21 mouse cellular contexts compared by ENCODE assay signal in the genomic region with DNA sequence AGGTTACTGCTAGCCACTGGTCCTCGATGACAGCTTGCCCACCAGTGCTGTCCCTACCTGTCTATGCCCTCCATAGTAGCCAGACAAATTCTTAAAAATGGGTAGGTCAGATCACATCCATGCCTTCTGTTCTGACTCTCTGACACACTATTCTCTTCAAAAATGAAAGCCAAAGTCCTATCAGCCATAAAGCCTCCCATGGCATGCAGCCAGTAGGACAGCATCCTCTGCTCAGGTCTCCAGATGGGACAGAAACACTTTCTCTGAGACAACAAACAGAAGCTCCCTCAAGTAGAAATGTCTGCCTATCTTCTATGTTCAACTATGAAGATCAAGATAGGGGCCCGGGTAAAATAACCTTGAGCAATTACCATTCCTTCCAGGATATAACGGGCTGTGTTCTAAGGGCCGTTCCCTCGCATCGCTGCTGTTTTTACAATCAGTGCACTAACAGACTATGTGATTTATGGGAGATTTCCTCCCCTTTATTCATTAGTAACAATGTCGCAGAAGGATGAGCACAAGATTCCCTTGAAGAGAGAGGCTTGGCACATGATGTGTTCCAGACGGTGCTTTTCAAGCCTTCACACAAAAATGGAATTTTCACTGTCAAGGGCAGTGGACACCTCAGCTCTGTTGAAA. TPM values are rescaled to one million over a fixed set of nuclear protein-coding genes. Genes with fewer than 3 reads are reported as not detected.
A peak's percentile ranks its signal among the peaks of the same experiment; 100 is the strongest.
DNase-seq lines count a peak whose midpoint lies in the region; ATAC-seq lines count a peak whose summit lies in the region.
"Had no signal": no experiment of that assay in that cellular context is flagged by ENCODE, and none has a peak within 500 bp of the region (broad histone marks: within the 10 kb centered on the region; RNA-seq: fewer than 3 reads in every experiment).

No protein-coding gene starts in this region.

- no peaks in the 10 kb centered on the region for H3K27me3 ChIP-seq in kidney, embryonic 15.5 days
- no peaks in the 10 kb centered on the region for H3K27me3 ChIP-seq in forebrain, embryonic 14.5 days (replicated peaks; ENCODE audit: control insufficient read depth, insufficient read depth, low read length)
- H3K27me3 ChIP-seq: embryonic facial prominence, embryonic 13.5 days; hindbrain, embryonic 15.5 days; liver, embryonic 12.5 days; neural tube, embryonic 13.5 days had no signal

- H3K27ac ChIP-seq in kidney, embryonic 15.5 days = peak overlapping the region; percentile 13; the same call in 1 of the 2 replicates
- H3K27ac ChIP-seq in forebrain, embryonic 14.5 days (ENCODE audit: low read depth, low read length) = no peak overlapping the region
- H3K27ac ChIP-seq: embryonic facial prominence, embryonic 13.5 days; hindbrain, embryonic 15.5 days; liver, embryonic 12.5 days; macrophage; neural tube, embryonic 13.5 days; stomach, postnatal 0 days had no signal

- H3K9ac ChIP-seq in kidney, embryonic 15.5 days = no peak overlapping the region
- H3K9ac ChIP-seq in forebrain, embryonic 14.5 days (ENCODE audit: low read length) = no peak overlapping the region
- H3K9ac ChIP-seq: embryonic facial prominence, embryonic 13.5 days; hindbrain, embryonic 15.5 days; liver, embryonic 12.5 days; lung, embryonic 14.5 days; neural tube, embryonic 13.5 days had no signal

- 20% methylated on average over 8 of the region's 8 CpGs for WGBS in kidney, embryonic 15.5 days
- 81% methylated on average over 8 of the region's 8 CpGs for WGBS in forebrain, embryonic 14.5 days

- no peak overlapping the region for H3K4me2 ChIP-seq in kidney, embryonic 15.5 days
- no peak overlapping the region for H3K4me2 ChIP-seq in forebrain, embryonic 14.5 days (ENCODE audit: low read length)
- H3K4me2 ChIP-seq: embryonic facial prominence, embryonic 13.5 days; hindbrain, embryonic 15.5 days; liver, embryonic 12.5 days; lung, embryonic 14.5 days; midbrain, embryonic 11.5 days; neural tube, embryonic 13.5 days had no signal

- H3K36me3 ChIP-seq in kidney, embryonic 15.5 days = no peaks in the 10 kb centered on the region
- H3K36me3 ChIP-seq in forebrain, embryonic 14.5 days (ENCODE audit: control insufficient read depth, insufficient read depth, low read length) = no peaks in the 10 kb centered on the region
- H3K36me3 ChIP-seq: embryonic facial prominence, embryonic 13.5 days; hindbrain, embryonic 15.5 days; liver, embryonic 12.5 days; neural tube, embryonic 13.5 days had no signal

- H3K4me1 ChIP-seq in kidney, embryonic 15.5 days = 0 out of 2 replicates have a peak, but pooled peaks cover 7% of the 10 kb centered on the region
- no peaks in the 10 kb centered on the region for H3K4me1 ChIP-seq in forebrain, embryonic 14.5 days (ENCODE audit: control insufficient read depth, insufficient read depth, low read length)
- H3K4me1 ChIP-seq: liver, embryonic 12.5 days had no signal

- no peaks in the 10 kb centered on the region for H3K9me3 ChIP-seq in kidney, embryonic 15.5 days (replicated peaks)
- H3K9me3 ChIP-seq in forebrain, embryonic 14.5 days (replicated peaks; ENCODE audit: control insufficient read depth, low read length) = no peaks in the 10 kb centered on the region
- H3K9me3 ChIP-seq: embryonic facial prominence, embryonic 13.5 days; hindbrain, embryonic 15.5 days; liver, embryonic 12.5 days; neural tube, embryonic 13.5 days had no signal

- no peak for DNase-seq in kidney, adult 9 months
- DNase-seq in Muller cell, postnatal 12 days (ENCODE audit: inconsistent ontology term) = peak; percentile 25
- peak; percentile 56 for DNase-seq in cerebellum, adult 11 months
- peak; percentile 63 to 68 for DNase-seq in cerebellum, postnatal 14 days
- DNase-seq in forebrain, embryonic 14.5 days (ENCODE audit: low spot score) = no peak
- DNase-seq: adrenal gland, postnatal 25 days; gastrocnemius, postnatal 10 days; layer of hippocampus, postnatal 36 days; lung, embryonic 14.5 days; right cerebral cortex, postnatal 25 days; thymus, postnatal 36 days had no signal

- ATAC-seq in kidney, embryonic 15.5 days (replicated peaks; ENCODE audit: low FRiP score) = peak; percentile 81
- ATAC-seq in forebrain, embryonic 14.5 days = no peak
- ATAC-seq in granulocyte monocyte progenitor cell, adult 5-6 weeks (replicated peaks; ENCODE audit: poor library complexity, severe bottlenecking) = no peak
- ATAC-seq: liver, embryonic 12.5 days had no signal

- no peak overlapping the region for H3K4me3 ChIP-seq in kidney, embryonic 15.5 days (replicated peaks)
- no peak overlapping the region for H3K4me3 ChIP-seq in forebrain, embryonic 14.5 days (ENCODE audit: low read depth, low read length)
- H3K4me3 ChIP-seq: embryonic facial prominence, embryonic 13.5 days; hindbrain, embryonic 15.5 days; liver, embryonic 12.5 days; neural tube, embryonic 13.5 days had no signal

RNA-seq across cellular contexts. Expression of a gene that starts 49.3 kb away (rescaled TPM):
- 6.7 and 6.9 TPM in 2 replicates for polyA plus RNA-seq in kidney, embryonic 15.5 days (2015; fragmentation: Nextera tagmentation; extraction: Ambion mirVana)
- polyA plus RNA-seq in forebrain, embryonic 14.5 days (2014; fragmentation: Nextera tagmentation; extraction: Ambion mirVana) = 4.7 and 8.4 TPM in 2 replicates
- total RNA-seq in granulocyte monocyte progenitor cell, adult 5-6 weeks (2014; fragmentation: Nextera tagmentation) = not detected in 2 replicates
- total RNA-seq in granulocyte monocyte progenitor cell, adult 5-6 weeks (2017) = not detected in 2 replicates
- total RNA-seq: monocyte, adult 5-6 weeks had no signal
- polyA plus RNA-seq: macrophage had no signal

Comparison
In these comparisons a context has a peak if more than half of its experiments do, and no peak if none do; other contexts are left out.
1. DNase-seq: peak in Muller cell, postnatal 12 days (single experiment), cerebellum, adult 11 months (single experiment) and cerebellum, postnatal 14 days (2 of 2); none in kidney, adult 9 months (single experiment) and forebrain, embryonic 14.5 days (single experiment).